Mouse (Mus musculus) adipocyte (in vitro differentiated cells): ENCODE data around the gene Pnmal1.

Experiments
- DNase-seq: peaks from one replicate; pipeline ENCODE4 v3.0.0-alpha.2; 2016; ENCODE audit warnings: low spot score

Gene Pnmal1

GRCm38 (mm10) chr7:16959539-16960187 lies at the start of gene Pnmal1:
Gene Pnmal1, plus strand, starts transcription at chr7:16959679.
- no peak for DNase-seq

- DNase-seq: no peak
Measured at GRCm38 (mm10) chr7:16909909-16910308, 49.6 kb upstream of the Pnmal1 start.

GRCm38 (mm10) chr7:16911904-16912303 lies 47.6 kb upstream of the Pnmal1 start:
- DNase-seq: no peak

- peak; percentile 63 for DNase-seq
Measured at GRCm38 (mm10) chr7:16912360-16912759, 47.1 kb upstream of the Pnmal1 start.

- DNase-seq: peak; percentile 73
Measured at GRCm38 (mm10) chr7:16913806-16914452, 45.5 kb upstream of the Pnmal1 start.

- DNase-seq: no peak
Measured at GRCm38 (mm10) chr7:16914453-16915343, 44.8 kb upstream of the Pnmal1 start.

GRCm38 (mm10) chr7:16915461-16916340 lies 43.8 kb upstream of the Pnmal1 start:
- DNase-seq: no peak

- no peak for DNase-seq
Measured at GRCm38 (mm10) chr7:16916342-16917265, 42.9 kb upstream of the Pnmal1 start.

- DNase-seq: no peak
Measured at GRCm38 (mm10) chr7:16917447-16917846, 42.0 kb upstream of the Pnmal1 start.

GRCm38 (mm10) chr7:16918014-16918413 lies 41.5 kb upstream of the Pnmal1 start:
- DNase-seq: no peak

- no peak for DNase-seq
Measured at GRCm38 (mm10) chr7:16918670-16919069, 40.8 kb upstream of the Pnmal1 start.

- no peak for DNase-seq
Measured at GRCm38 (mm10) chr7:16919395-16920149, 39.9 kb upstream of the Pnmal1 start.

- no peak for DNase-seq
Measured at GRCm38 (mm10) chr7:16920150-16920579, 39.3 kb upstream of the Pnmal1 start.

GRCm38 (mm10) chr7:16920818-16921791 lies 38.4 kb upstream of the Pnmal1 start:
- peak; percentile 26 for DNase-seq

- DNase-seq: no peak
Measured at GRCm38 (mm10) chr7:16921881-16922335, 37.6 kb upstream of the Pnmal1 start.

GRCm38 (mm10) chr7:16922360-16922973 lies 37.0 kb upstream of the Pnmal1 start:
- no peak for DNase-seq

GRCm38 (mm10) chr7:16923283-16924036 lies 36.0 kb upstream of the Pnmal1 start:
- DNase-seq: peak; percentile 10
